Mouse (Mus musculus): ENCODE results near the gene Mylk4. TPM values are rescaled to one million over a fixed set of nuclear protein-coding genes. Genes with fewer than 3 reads are reported as not detected.
A peak's percentile ranks its signal among the peaks of the same experiment; 100 is the strongest.

Mylk4 gene
- polyA plus RNA-seq, 1 experiment from 2014 or later, result not detected

DNA sequence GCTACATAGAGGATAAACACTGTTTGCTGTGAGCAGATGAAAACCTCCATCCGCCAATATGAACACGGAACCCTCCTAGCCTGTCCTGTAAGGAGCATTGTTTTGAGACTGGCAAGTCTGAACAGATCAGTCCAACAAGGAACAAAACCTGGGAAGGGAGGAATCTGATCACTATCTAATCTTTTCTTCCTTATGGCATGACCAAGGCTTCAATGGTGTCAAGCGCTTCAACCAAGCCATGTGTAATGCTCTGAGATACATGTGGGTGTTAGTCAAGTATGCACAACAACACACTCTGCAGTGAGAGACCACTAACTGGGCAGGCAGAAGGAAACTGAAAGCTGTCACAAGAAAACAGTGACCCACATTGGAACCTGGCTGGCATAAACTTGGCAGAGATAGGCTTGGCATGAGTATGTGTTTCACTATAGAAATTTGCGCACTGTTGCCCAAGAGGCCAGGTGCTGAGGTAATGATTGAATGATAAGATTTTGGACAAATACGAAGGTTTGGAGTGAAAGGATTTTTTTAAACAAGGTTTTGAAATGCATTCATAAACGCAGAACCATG, 89.8 kb downstream of the Mylk4 start:
- TF ChIP-seq CTCF (IDR thresholded peaks at IDR 0.05; ENCODE audit: low read depth), result no peak
- Histone ChIP-seq H3K27ac (ENCODE audit: low read depth, low read length) (no peak overlapping the region), H3K9me3 (ENCODE audit: control insufficient read depth) (no peaks in the 10 kb centered on the region), H3K9ac (ENCODE audit: low read depth, low read length) (no peak overlapping the region), H3K36me3 (ENCODE audit: control insufficient read depth, insufficient read depth) (no peaks in the 10 kb centered on the region), H3K4me1 (replicated peaks; ENCODE audit: control insufficient read depth, insufficient read depth, low read length) (no peaks in the 10 kb centered on the region), H3K27me3 (replicated peaks; ENCODE audit: control insufficient read depth, insufficient read depth, low read length) (no peaks in the 10 kb centered on the region), H3K4me3 (ENCODE audit: low read depth, low read length) (no peak overlapping the region), H3K4me2 (replicated peaks; ENCODE audit: low read depth) (no peak overlapping the region)
- WGBS, result 85% methylated on average over 6 of the region's 6 CpGs
- ATAC-seq, result no peak

DNA sequence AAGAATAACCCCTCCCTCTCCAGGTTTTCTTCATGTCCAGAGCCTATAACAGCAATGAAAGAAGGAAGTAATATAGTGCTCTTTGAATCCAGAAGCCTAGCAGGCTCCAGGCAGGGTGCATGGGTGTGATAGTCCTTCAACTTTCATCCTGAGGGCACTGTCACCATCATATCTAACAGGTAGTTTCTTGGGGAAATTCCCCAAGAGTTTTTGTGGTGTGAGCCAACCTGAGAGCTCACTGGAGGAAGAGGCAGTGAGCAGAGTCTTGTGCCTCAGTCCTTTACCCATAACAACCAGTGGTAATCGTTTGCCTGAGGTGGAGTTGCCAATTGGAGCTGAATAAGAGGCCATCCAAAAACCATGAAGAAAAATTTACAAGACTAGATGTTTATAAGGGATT, 91.2 kb downstream of the Mylk4 start:
- ATAC-seq, result 0 out of 2 replicates have a peak, but pooled peaks have one; percentile 31
- no peak overlapping the region for H3K4me3 ChIP-seq (ENCODE audit: low read depth, low read length)
- H3K27ac ChIP-seq (ENCODE audit: low read depth, low read length), result no peak overlapping the region
- WGBS, result 78% methylated on average over 1 of the region's 1 CpGs
- no peaks in the 10 kb centered on the region for H3K27me3 ChIP-seq (replicated peaks; ENCODE audit: control insufficient read depth, insufficient read depth, low read length)
- H3K4me1 ChIP-seq (replicated peaks; ENCODE audit: control insufficient read depth, insufficient read depth, low read length), result no peaks in the 10 kb centered on the region
- TF ChIP-seq CTCF (IDR thresholded peaks at IDR 0.05; ENCODE audit: low read depth), result no peak
- no peak overlapping the region for H3K4me2 ChIP-seq (replicated peaks; ENCODE audit: low read depth)
- no peaks in the 10 kb centered on the region for H3K36me3 ChIP-seq (ENCODE audit: control insufficient read depth, insufficient read depth)
- H3K9me3 ChIP-seq (ENCODE audit: control insufficient read depth), result no peaks in the 10 kb centered on the region
- H3K9ac ChIP-seq (ENCODE audit: low read depth, low read length), result no peak overlapping the region

DNA sequence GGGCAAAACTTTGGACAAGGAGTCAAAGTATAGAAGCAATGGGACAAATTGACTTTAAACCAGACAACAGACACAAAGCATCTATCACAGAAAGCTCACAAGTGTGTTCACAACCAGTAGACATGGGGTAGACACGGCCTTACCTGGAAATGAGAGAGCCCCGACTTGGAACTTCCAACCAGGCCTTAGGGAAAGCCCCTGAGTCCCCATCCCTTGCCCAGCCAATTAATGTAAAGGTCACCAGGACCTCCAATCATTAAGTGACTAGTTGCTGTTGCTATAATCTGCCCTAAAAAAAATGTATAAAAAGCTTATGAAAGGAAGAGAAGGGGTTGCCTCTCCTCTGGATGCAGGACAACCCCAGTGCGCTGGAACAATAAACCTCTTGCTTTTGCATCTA, 93.5 kb downstream of the Mylk4 start:
- no peaks in the 10 kb centered on the region for H3K9me3 ChIP-seq (ENCODE audit: control insufficient read depth)
- H3K4me2 ChIP-seq (replicated peaks; ENCODE audit: low read depth), result no peak overlapping the region
- no peak for ATAC-seq
- no peak for TF ChIP-seq CTCF (IDR thresholded peaks at IDR 0.05; ENCODE audit: low read depth)
- no peaks in the 10 kb centered on the region for H3K27me3 ChIP-seq (replicated peaks; ENCODE audit: control insufficient read depth, insufficient read depth, low read length)
- no peak overlapping the region for H3K9ac ChIP-seq (ENCODE audit: low read depth, low read length)
- H3K27ac ChIP-seq (ENCODE audit: low read depth, low read length), result no peak overlapping the region
- no peaks in the 10 kb centered on the region for H3K4me1 ChIP-seq (replicated peaks; ENCODE audit: control insufficient read depth, insufficient read depth, low read length)
- H3K36me3 ChIP-seq (ENCODE audit: control insufficient read depth, insufficient read depth), result no peaks in the 10 kb centered on the region
- WGBS, result 95% methylated on average over 3 of the region's 3 CpGs
- H3K4me3 ChIP-seq (ENCODE audit: low read depth, low read length), result no peak overlapping the region

DNA sequence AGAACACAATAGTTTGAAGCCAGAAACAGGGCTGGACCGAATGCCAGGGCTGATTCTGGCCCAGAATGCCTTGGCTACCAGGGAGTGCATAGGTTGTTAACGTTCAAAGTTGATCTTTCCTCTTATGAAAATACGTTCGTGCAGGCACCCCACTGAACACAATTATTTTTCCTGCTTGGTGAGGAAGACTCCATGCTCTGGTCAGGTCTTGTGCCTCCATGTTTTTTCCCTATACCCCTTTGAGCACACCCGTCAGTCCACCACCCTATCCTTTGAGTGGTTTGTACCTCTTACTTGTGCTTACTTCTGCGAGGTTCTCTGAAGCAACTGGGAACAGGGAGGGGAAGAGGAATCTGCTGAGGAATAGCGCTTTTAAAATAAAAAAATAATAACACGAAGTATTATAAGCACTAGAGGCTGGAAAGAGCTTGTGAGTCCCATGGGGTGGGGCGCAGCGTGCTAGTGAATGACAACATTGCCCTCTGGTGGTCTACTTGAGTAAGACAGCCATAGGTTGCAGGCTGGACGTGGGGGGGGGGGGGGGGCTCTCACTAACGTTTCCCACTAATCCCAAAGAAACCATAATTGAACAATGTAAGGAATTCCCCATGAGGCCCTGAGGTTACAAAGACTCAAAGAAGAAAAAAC, 102.8 kb downstream of the Mylk4 start:
- Histone ChIP-seq H3K9ac (ENCODE audit: low read depth, low read length) (no peak overlapping the region), H3K4me1 (replicated peaks; ENCODE audit: control insufficient read depth, insufficient read depth, low read length) (no peaks in the 10 kb centered on the region), H3K36me3 (ENCODE audit: control insufficient read depth, insufficient read depth) (no peaks in the 10 kb centered on the region), H3K9me3 (ENCODE audit: control insufficient read depth) (no peaks in the 10 kb centered on the region), H3K27me3 (replicated peaks; ENCODE audit: control insufficient read depth, insufficient read depth, low read length) (no peaks in the 10 kb centered on the region), H3K4me3 (ENCODE audit: low read depth, low read length) (no peak overlapping the region), H3K27ac (ENCODE audit: low read depth, low read length) (no peak overlapping the region), H3K4me2 (replicated peaks; ENCODE audit: low read depth) (peak overlapping the region; percentile 27; the same call in 1 of the 2 replicates)
- ATAC-seq, result 0 out of 2 replicates have a peak, but pooled peaks have one; percentile 47
- peak; percentile 80 for TF ChIP-seq CTCF (IDR thresholded peaks at IDR 0.05; ENCODE audit: low read depth)
- WGBS, result 39% methylated on average over 12 of the region's 12 CpGs

DNA sequence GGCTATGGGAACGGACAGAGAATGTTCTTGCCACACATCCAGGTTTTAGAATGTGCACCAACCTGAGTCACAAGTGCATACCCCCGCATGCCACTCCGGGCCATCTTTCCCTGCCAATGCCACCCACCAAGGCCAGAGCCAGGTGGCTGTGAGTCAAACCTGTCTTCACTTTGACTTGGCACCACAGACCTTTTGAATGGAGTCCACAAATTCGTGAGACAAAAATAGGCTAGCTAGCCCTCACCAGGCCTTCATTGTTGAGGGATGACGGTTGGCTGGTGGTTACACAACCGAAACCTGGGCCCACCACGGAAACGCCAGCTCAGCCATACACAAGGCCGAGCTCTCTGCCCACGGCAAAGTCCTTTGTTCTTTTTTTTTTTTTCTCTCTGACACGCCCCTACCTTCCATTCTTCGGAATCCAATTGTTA, 103.6 kb downstream of the Mylk4 start:
- no peak for TF ChIP-seq CTCF (IDR thresholded peaks at IDR 0.05; ENCODE audit: low read depth)
- H3K27ac ChIP-seq (ENCODE audit: low read depth, low read length), result no peak overlapping the region

DNA sequence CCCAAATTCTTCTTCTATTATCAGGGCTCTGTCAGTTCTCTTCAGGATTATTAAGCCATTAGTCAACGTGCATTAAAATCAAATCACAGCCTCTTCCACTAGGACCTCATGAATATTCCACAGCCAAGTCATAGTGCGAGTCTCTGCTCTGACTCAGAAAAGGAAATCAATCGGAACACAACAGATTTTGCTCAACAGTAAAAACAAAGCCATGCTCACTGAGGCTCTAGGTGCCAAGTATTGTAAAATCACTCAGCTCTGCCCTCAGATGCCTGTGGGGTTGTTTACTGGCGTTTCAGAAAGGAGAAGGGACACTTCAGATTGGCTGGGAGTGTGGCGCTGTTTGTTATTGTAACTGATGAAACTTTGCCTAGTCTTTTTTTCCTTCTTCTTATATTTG, 104.8 kb downstream of the Mylk4 start:
- no peak for TF ChIP-seq CTCF (IDR thresholded peaks at IDR 0.05; ENCODE audit: low read depth)
- no peak overlapping the region for H3K4me2 ChIP-seq (replicated peaks; ENCODE audit: low read depth)
- no peaks in the 10 kb centered on the region for H3K36me3 ChIP-seq (ENCODE audit: control insufficient read depth, insufficient read depth)
- no peaks in the 10 kb centered on the region for H3K9me3 ChIP-seq (ENCODE audit: control insufficient read depth)
- H3K4me3 ChIP-seq (ENCODE audit: low read depth, low read length), result no peak overlapping the region
- no peak overlapping the region for H3K9ac ChIP-seq (ENCODE audit: low read depth, low read length)
- WGBS, result 68% methylated on average over 5 of the region's 5 CpGs
- no peak overlapping the region for H3K27ac ChIP-seq (ENCODE audit: low read depth, low read length)
- H3K4me1 ChIP-seq (replicated peaks; ENCODE audit: control insufficient read depth, insufficient read depth, low read length), result no peaks in the 10 kb centered on the region
- no peaks in the 10 kb centered on the region for H3K27me3 ChIP-seq (replicated peaks; ENCODE audit: control insufficient read depth, insufficient read depth, low read length)
- no peak for ATAC-seq

More for the DNA sequence above, 103.6 kb downstream of the Mylk4 start:
- no peaks in the 10 kb centered on the region for H3K4me1 ChIP-seq (replicated peaks; ENCODE audit: control insufficient read depth, insufficient read depth, low read length)
- H3K9me3 ChIP-seq (ENCODE audit: control insufficient read depth), result no peaks in the 10 kb centered on the region
- no peak overlapping the region for H3K4me2 ChIP-seq (replicated peaks; ENCODE audit: low read depth)
- H3K9ac ChIP-seq (ENCODE audit: low read depth, low read length), result no peak overlapping the region
- no peak overlapping the region for H3K4me3 ChIP-seq (ENCODE audit: low read depth, low read length)
- H3K36me3 ChIP-seq (ENCODE audit: control insufficient read depth, insufficient read depth), result no peaks in the 10 kb centered on the region
- 79% methylated on average over 12 of the region's 12 CpGs for WGBS
- ATAC-seq, result no peak
- H3K27me3 ChIP-seq (replicated peaks; ENCODE audit: control insufficient read depth, insufficient read depth, low read length), result no peaks in the 10 kb centered on the region
